Mouse (Mus musculus): Measurements from ENCODE around the gene Fam111a.

DNA sequence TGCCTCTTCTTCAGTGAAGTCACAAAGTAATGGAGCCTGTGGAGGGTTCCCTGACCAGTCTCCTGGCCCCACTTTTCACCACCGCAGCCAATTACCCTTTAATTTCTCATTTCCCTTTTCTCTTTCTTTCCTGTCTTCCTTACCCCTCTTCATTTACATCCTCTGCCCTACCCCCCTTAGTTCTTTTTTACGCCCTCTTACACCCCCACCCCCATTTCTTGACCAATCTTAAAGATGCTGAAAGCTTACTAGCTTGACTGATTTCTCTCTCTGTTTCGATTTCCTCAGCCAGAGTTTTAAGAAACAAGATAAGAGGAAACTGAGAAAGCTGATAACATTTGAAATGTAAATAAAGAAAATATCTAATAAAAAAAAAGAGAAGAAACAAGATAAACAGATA lies 4.8 kb upstream of the Fam111a start:
- TF ChIP-seq POLR2A (IDR thresholded peaks at IDR 0.05; ENCODE audit: control insufficient read depth, low read depth, low read length) (no peak), CTCF (IDR thresholded peaks at IDR 0.05; ENCODE audit: control insufficient read depth, insufficient read depth, insufficient replicate concordance, low read depth, low read length) (no peak)
